Mouse (Mus musculus) lung, postnatal 0 days (tissue): Measurements from ENCODE around the gene Jmjd1c.

Experiments
- CTCF ChIP-seq: IDR thresholded peaks from 2 replicates; pipeline ENCODE4 v1.5.1; 2016; ENCODE audit warnings: antibody characterized with exemption, mild to moderate bottlenecking
- EP300 ChIP-seq: IDR thresholded peaks from 2 replicates; pipeline ENCODE4 v1.6.1; 2016; ENCODE audit warnings: antibody characterized with exemption, mild to moderate bottlenecking, control low read depth

DNA sequence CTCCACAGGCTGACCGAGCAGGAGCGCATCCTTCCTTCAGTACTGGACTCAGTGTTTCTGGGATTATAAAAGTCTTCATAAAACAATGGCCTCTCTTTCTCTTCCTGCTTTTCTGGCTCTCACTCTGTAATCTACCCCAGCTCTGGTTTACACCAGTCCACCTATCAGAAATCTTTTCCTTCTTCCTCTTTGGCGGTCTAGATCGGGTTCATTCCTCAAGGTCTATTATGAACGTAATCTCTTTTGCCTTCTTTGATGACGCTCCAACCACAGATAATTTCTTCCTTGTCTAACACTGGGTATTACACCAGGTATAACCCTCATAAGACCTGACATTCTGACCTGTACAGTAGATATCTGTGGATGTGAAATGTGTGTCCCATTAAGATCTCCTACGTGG lies 1.0 kb upstream of the Jmjd1c start:
- TF ChIP-seq CTCF: no peak
- no peak for TF ChIP-seq EP300
